Mouse (Mus musculus) megakaryocyte, embryonic 14.5 days (primary cell): ENCODE data around the gene Klhdc4.

Source experiments
- FLI1 ChIP-seq: IDR thresholded peaks from 2 replicates; pipeline ENCODE4 v1.6.1; 2012; ENCODE audit warnings: low read length, inconsistent platforms, mixed read lengths
- GATA1 ChIP-seq: IDR thresholded peaks from 3 replicates; pipeline ENCODE4 v1.6.1; 2012; ENCODE audit warnings: mixed read lengths, low read length, inconsistent platforms, borderline replicate concordance

DNA sequence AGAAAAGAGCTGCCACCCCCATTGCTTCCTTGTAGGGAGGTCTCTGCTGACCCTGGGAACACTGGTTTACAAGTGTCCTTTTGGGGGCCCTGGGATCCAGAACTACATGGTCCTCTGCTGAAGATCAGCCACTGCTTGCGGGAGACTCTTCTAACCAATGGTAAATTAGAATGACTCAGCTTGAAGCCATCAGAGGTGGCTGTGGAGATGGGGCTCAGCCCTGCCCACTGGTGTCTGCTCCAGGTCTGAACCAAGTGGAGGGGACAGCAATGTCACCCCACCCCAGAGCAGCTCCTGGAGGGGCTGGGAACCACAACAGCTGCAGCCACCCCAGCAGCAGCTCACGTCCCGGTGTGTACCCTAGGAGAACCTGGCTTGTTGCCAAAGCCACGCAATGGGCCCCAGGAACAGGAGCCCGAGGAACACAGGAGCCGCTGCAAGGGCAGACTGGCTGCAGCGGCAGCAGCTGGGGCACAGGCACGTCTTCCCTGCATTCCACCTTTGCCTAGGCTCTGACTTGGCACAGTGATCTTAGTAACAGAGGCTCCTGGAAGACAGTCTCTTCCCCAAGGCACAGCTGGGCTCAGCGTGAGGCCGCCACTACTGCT lies 42.6 kb upstream of the Klhdc4 start:
- TF ChIP-seq FLI1 (no peak), GATA1 (no peak)
